In genomic region chr8:126595204-126596061, GRCm38 (mm10) we compare ENCODE assay signal across 8 mouse cellular contexts. TPM values are rescaled to one million over a fixed set of nuclear protein-coding genes. Genes with fewer than 3 reads are reported as not detected.
DNase-seq lines count a peak whose midpoint lies in the region; ATAC-seq lines count a peak whose summit lies in the region.

No protein-coding gene starts in this region.

- ATAC-seq in cerebellum, adult (ENCODE audit: insufficient number of reproducible peaks, low FRiP score, low TSS enrichment): no peak
- peak; percentile 6; the same call in 1 of the 2 replicates for ATAC-seq in hindbrain, embryonic 16.5 days

- no peaks in the 10 kb centered on the region for H3K9me3 ChIP-seq in hindbrain, embryonic 16.5 days (ENCODE audit: control insufficient read depth, low read length)
- no peaks in the 10 kb centered on the region for H3K9me3 ChIP-seq in megakaryocyte, embryonic 14.5 days

- peak overlapping the region; percentile 93 for H3K4me2 ChIP-seq in hindbrain, embryonic 16.5 days (ENCODE audit: low read length)

- intact Hi-C loops in left cerebral cortex, postnatal 25 days (cut with DNase I): loop anchor here (2.0 kb wide), 2 partner anchors 79 to 163 kb away; no protein-coding TSS in a partner anchor

- H3K4me1 ChIP-seq in hindbrain, embryonic 16.5 days (ENCODE audit: control insufficient read depth, insufficient read depth, low read depth, low read length): peaks cover 25% of the 10 kb centered on the region
- peaks cover 58% of the 10 kb centered on the region for H3K4me1 ChIP-seq in megakaryocyte, embryonic 14.5 days

- 6% methylated on average over 16 of the region's 16 CpGs for WGBS in hindbrain, embryonic 16.5 days

- peak overlapping the region; percentile 99 for H3K4me3 ChIP-seq in hindbrain, embryonic 16.5 days (ENCODE audit: low read length)
- H3K4me3 ChIP-seq in megakaryocyte, embryonic 14.5 days (replicated peaks): peak overlapping the region; percentile 100

- DNase-seq in cerebellum, adult 11 months: peak; percentile 71
- DNase-seq in cerebellum, adult 8-10 months: peak; percentile 72
- peak; percentile 82 for DNase-seq in gastrocnemius, postnatal 10 days
- DNase-seq in left cerebral cortex, postnatal 25 days (ENCODE audit: low spot score in 2 of 2): peak; percentile 64 to 71
- peak; percentile 55 to 56 for DNase-seq in spleen, postnatal 10 days (ENCODE audit: low spot score in 2 of 2)

- H3K36me3 ChIP-seq in hindbrain, embryonic 16.5 days (ENCODE audit: control insufficient read depth, insufficient read depth, low read length): 0 out of 2 replicates have a peak, but pooled peaks cover 4% of the 10 kb centered on the region
- peaks cover 23% of the 10 kb centered on the region for H3K36me3 ChIP-seq in megakaryocyte, embryonic 14.5 days (replicated peaks; ENCODE audit: low read length)

- no peaks in the 10 kb centered on the region for H3K27me3 ChIP-seq in hindbrain, embryonic 16.5 days (replicated peaks; ENCODE audit: control insufficient read depth, insufficient read depth, low read length)
- no peaks in the 10 kb centered on the region for H3K27me3 ChIP-seq in megakaryocyte, embryonic 14.5 days (replicated peaks)

- H3K27ac ChIP-seq in hindbrain, embryonic 16.5 days (ENCODE audit: low read depth, low read length): peak overlapping the region; percentile 100

- H3K9ac ChIP-seq in hindbrain, embryonic 16.5 days (ENCODE audit: low read depth, low read length): peak overlapping the region; percentile 96

RNA-seq across cellular contexts. Expression of gene Irf2bp2, which starts 1.6 kb away (rescaled TPM):
- 10 to 100 TPM; 53.3 to 55.5 TPM for total RNA-seq in gastrocnemius, postnatal 10 days (2021)
- 8.0 and 8.2 TPM in 2 replicates for polyA plus RNA-seq in hindbrain, embryonic 16.5 days (2015; fragmentation: Nextera tagmentation; extraction: Ambion mirVana)
- 10 to 100 TPM; 55.5 to 62.7 TPM for total RNA-seq in left cerebral cortex, postnatal 25 days (2021)
- polyA plus RNA-seq in megakaryocyte, embryonic 14.5 days (2012; ENCODE audit: insufficient read depth, low replicate concordance): 51.5 and 58.6 TPM in 2 replicates
